Mouse (Mus musculus): Measurements from ENCODE around the gene Cd28. TPM values are rescaled to one million over a fixed set of nuclear protein-coding genes. Genes with fewer than 3 reads are reported as not detected.

Gene Cd28
- polyA plus RNA-seq, 1 experiment from 2014 or later, result 0.24 TPM

DNA sequence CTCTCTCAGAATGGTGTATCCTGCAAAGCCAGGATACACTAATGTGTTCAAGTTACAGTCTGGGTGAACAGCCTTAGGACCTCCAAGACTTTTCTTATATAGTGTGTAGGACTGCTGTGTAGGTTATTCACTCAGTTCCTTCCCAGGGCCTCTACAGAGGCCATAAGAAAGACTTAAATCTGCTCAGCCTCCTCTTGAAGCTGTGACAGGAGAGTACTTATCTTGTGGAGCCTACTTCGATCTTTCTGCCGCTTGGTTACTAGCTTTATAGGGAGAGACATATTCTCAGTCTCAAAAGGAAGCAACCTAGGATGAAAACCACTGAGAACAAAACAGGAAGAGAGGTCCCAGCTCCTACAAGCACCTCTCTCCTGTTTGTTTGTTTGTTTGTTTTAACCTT lies 62.6 kb downstream of the Cd28 start:
- no peaks in the 10 kb centered on the region for H3K27me3 ChIP-seq (ENCODE audit: insufficient read depth, low read length)
- H3K9ac ChIP-seq (replicated peaks; ENCODE audit: low read length), result no peak overlapping the region
- H3K4me2 ChIP-seq (replicated peaks; ENCODE audit: low read depth, low read length), result no peak overlapping the region
- no peaks in the 10 kb centered on the region; the same call in 1 of the 2 replicates for H3K4me1 ChIP-seq (ENCODE audit: insufficient read depth, low read length)
- H3K4me3 ChIP-seq (ENCODE audit: low read length), result no peak overlapping the region
- WGBS, result 76% methylated on average over 2 of the region's 2 CpGs
- no peak for ATAC-seq (ENCODE audit: low FRiP score, low TSS enrichment)
- no peaks in the 10 kb centered on the region for H3K36me3 ChIP-seq (ENCODE audit: insufficient read depth, low read length)
- peak overlapping the region; percentile 11; the same call in 1 of the 2 replicates for H3K27ac ChIP-seq (ENCODE audit: low read length)
- H3K9me3 ChIP-seq (ENCODE audit: low read length), result no peaks in the 10 kb centered on the region

DNA sequence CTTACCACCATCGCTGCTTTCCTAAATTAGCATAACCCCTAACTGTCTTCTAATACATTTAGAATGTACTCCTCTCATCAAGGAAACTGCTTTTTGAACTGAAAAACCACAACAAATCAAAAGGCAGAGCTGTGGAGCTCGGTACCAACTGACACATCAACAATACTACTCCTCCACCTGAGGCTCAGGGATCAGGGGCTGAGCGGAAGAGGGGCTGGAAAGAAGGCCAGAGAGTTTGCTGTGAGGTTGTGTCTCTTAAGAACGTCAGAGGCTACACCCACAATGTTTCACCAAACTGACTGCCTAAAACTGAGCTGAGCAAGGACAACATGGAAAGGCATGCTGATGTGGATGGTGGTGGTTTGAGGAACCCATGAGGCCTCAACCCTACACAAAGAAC lies 65.1 kb downstream of the Cd28 start:
- H3K27ac ChIP-seq (ENCODE audit: low read length), result no peak overlapping the region
- H3K27me3 ChIP-seq (ENCODE audit: insufficient read depth, low read length), result no peaks in the 10 kb centered on the region
- no peak overlapping the region for H3K4me3 ChIP-seq (ENCODE audit: low read length)
- no peak for ATAC-seq (ENCODE audit: low FRiP score, low TSS enrichment)
- WGBS, result 82% methylated on average over 4 of the region's 4 CpGs
- no peaks in the 10 kb centered on the region; the same call in 1 of the 2 replicates for H3K4me1 ChIP-seq (ENCODE audit: insufficient read depth, low read length)
- H3K9me3 ChIP-seq (ENCODE audit: low read length), result no peaks in the 10 kb centered on the region
- no peaks in the 10 kb centered on the region for H3K36me3 ChIP-seq (ENCODE audit: insufficient read depth, low read length)
- no peak overlapping the region for H3K9ac ChIP-seq (replicated peaks; ENCODE audit: low read length)
- no peak overlapping the region for H3K4me2 ChIP-seq (replicated peaks; ENCODE audit: low read depth, low read length)

DNA sequence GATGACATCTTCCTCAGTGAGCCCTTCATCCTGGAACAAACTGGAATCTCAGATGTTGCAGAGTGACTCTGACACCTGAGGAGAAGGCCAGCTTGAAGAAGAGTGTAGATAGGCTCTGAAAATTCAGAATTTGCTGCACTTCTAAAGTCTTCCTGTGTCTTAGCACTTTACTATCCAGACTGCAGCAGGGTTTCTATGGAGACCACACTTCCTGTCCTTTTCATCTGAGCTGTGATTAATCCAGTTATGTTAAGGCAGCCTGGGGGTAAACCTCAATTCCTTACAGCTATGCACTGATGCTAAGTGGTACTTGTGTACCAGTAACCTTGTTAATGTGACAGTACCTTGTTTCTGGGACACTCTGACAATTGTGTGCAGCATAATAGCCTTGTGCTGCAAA lies 77.1 kb downstream of the Cd28 start:
- no peaks in the 10 kb centered on the region for H3K36me3 ChIP-seq (ENCODE audit: insufficient read depth, low read length)
- no peak overlapping the region for H3K4me2 ChIP-seq (replicated peaks; ENCODE audit: low read depth, low read length)
- H3K27ac ChIP-seq (ENCODE audit: low read length), result no peak overlapping the region
- no peak for ATAC-seq (ENCODE audit: low FRiP score, low TSS enrichment)
- no peaks in the 10 kb centered on the region for H3K27me3 ChIP-seq (ENCODE audit: insufficient read depth, low read length)
- no peak overlapping the region for H3K9ac ChIP-seq (replicated peaks; ENCODE audit: low read length)
- no peaks in the 10 kb centered on the region for H3K9me3 ChIP-seq (ENCODE audit: low read length)
- H3K4me1 ChIP-seq (ENCODE audit: insufficient read depth, low read length), result no peaks in the 10 kb centered on the region
- no peak overlapping the region for H3K4me3 ChIP-seq (ENCODE audit: low read length)

DNA sequence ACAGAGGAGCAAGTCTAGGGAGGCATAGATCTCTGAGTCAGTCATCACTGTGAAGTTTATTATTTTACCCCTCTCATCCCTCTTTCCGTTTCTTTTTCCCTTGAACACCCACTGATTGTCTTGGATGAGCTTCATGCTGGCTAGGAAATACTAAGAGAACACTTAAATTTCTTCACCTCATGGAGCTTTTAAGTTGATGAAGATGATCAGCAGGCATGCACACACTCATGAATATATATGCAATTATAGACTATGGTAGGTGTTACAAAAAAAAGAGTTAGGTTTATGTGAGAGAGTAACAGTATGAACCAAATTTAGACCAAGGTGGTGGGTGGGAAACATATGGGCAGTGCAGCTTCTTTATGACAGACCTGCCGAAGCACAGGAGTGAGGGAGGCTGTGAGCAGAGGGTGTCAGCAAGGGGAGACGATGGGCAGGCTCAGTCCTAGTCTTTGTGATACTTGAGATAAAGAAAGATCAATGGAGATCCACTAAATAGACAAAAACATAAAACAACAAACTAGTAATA lies 79.1 kb downstream of the Cd28 start:
- H3K27me3 ChIP-seq (ENCODE audit: insufficient read depth, low read length), result no peaks in the 10 kb centered on the region
- no peak overlapping the region for H3K4me3 ChIP-seq (ENCODE audit: low read length)
- H3K36me3 ChIP-seq (ENCODE audit: insufficient read depth, low read length), result no peaks in the 10 kb centered on the region
- H3K9ac ChIP-seq (replicated peaks; ENCODE audit: low read length), result no peak overlapping the region
- 63% methylated on average over 3 of the region's 3 CpGs for WGBS
- no peaks in the 10 kb centered on the region for H3K9me3 ChIP-seq (ENCODE audit: low read length)
- no peak overlapping the region for H3K4me2 ChIP-seq (replicated peaks; ENCODE audit: low read depth, low read length)
- no peak for ATAC-seq (ENCODE audit: low FRiP score, low TSS enrichment)
- no peaks in the 10 kb centered on the region for H3K4me1 ChIP-seq (ENCODE audit: insufficient read depth, low read length)
- no peak overlapping the region for H3K27ac ChIP-seq (ENCODE audit: low read length)

DNA sequence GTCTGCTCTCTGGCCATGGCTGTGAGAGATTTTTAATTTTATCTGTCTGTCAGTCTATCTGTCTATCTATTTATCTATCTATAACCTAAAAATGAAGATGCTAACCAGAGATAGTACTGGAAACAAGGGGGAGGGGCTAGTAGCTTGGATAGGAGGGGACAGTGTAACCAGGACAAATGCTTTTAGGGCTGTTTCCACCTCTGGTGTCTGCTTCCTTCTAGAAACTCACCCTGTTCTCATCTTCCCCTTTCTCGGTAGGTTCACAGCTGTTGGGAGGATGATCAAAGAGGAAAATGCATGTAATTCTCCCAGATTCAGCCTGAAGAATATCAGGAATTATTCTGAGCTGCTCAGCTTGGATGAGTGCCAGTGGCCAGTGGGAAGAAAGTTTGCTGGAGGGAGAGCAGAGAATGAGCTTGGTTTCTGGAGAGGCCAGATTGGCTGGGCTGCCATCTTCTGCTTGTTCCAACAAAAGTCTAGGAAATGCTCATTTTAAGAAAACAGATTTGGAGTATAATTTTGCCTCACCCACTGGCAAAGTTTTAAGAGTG lies 83.3 kb downstream of the Cd28 start:
- H3K4me1 ChIP-seq (ENCODE audit: insufficient read depth, low read length), result no peaks in the 10 kb centered on the region
- no peak overlapping the region for H3K4me3 ChIP-seq (ENCODE audit: low read length)
- H3K9me3 ChIP-seq (ENCODE audit: low read length), result no peaks in the 10 kb centered on the region
- H3K9ac ChIP-seq (replicated peaks; ENCODE audit: low read length), result no peak overlapping the region
- no peaks in the 10 kb centered on the region for H3K36me3 ChIP-seq (ENCODE audit: insufficient read depth, low read length)
- H3K27ac ChIP-seq (ENCODE audit: low read length), result no peak overlapping the region
- 32% methylated on average over 1 of the region's 1 CpGs for WGBS
- H3K27me3 ChIP-seq (ENCODE audit: insufficient read depth, low read length), result no peaks in the 10 kb centered on the region
- ATAC-seq (ENCODE audit: low FRiP score, low TSS enrichment), result no peak
- H3K4me2 ChIP-seq (replicated peaks; ENCODE audit: low read depth, low read length), result no peak overlapping the region

DNA sequence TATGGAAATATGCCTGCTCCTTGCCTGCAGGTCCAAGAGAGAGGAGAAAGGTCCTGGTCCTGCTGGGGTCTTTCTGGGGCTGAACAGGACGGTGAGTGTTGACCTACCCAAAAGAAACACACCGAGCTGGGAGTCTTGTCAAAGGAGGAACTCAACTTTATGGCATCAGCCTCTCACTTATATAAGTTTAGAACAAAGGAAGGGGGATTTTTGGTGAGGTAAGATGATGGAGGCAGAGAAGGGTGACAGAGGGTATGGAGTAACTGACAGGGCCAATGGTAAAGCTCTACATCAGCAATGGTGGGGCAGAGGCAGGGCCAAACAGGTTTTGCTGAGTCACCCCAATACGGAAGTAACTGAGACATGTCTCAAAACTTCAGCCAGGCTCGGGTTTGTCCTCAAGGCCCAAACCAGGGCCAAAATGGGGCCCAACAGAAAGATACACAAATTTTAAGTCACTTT lies 84.6 kb downstream of the Cd28 start:
- 87% methylated on average over 4 of the region's 4 CpGs for WGBS
- no peak for ATAC-seq (ENCODE audit: low FRiP score, low TSS enrichment)
- no peaks in the 10 kb centered on the region for H3K4me1 ChIP-seq (ENCODE audit: insufficient read depth, low read length)
- H3K9ac ChIP-seq (replicated peaks; ENCODE audit: low read length), result no peak overlapping the region
- no peaks in the 10 kb centered on the region for H3K27me3 ChIP-seq (ENCODE audit: insufficient read depth, low read length)
- no peaks in the 10 kb centered on the region for H3K36me3 ChIP-seq (ENCODE audit: insufficient read depth, low read length)
- no peak overlapping the region for H3K27ac ChIP-seq (ENCODE audit: low read length)
- H3K9me3 ChIP-seq (ENCODE audit: low read length), result no peaks in the 10 kb centered on the region
- H3K4me2 ChIP-seq (replicated peaks; ENCODE audit: low read depth, low read length), result no peak overlapping the region
- no peak overlapping the region for H3K4me3 ChIP-seq (ENCODE audit: low read length)

DNA sequence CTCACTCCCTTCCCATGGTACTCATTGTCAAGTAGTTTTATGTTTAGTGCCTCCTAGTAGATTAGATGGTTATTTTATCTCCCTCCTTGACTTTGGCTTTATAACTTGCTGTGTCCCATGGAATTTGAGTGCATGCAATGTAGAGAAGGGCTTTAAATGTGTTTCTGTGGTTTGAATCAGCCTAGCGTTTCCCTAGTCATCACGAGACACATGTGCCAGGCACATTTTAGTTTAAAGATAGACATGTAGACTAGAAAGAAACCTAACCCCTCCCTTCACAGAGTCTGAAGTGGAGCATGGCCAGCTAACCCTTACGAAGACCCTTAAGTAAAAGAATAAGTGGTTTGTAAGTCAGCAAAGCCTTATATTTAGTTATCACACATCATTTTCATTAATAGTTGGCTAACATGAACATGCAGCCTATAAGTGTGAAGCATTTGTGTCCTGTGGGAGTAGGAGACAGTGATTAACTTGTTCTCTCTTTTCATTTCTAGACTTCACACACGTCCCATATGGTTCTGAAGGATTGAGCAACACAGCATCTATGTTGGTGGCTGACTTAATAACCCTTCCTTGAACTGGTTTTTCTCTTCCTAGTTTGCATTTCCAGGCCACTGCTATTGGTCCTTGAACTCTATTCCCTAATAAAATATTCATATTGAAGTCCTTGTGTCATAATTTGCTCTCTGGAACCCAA lies 86.7 kb downstream of the Cd28 start:
- Histone ChIP-seq H3K27me3 (ENCODE audit: insufficient read depth, low read length) (no peaks in the 10 kb centered on the region), H3K9me3 (ENCODE audit: low read length) (no peaks in the 10 kb centered on the region), H3K27ac (ENCODE audit: low read length) (no peak overlapping the region), H3K4me2 (replicated peaks; ENCODE audit: low read depth, low read length) (no peak overlapping the region), H3K36me3 (ENCODE audit: insufficient read depth, low read length) (no peaks in the 10 kb centered on the region), H3K4me3 (ENCODE audit: low read length) (no peak overlapping the region), H3K9ac (replicated peaks; ENCODE audit: low read length) (no peak overlapping the region), H3K4me1 (ENCODE audit: insufficient read depth, low read length) (no peaks in the 10 kb centered on the region)
- ATAC-seq (ENCODE audit: low FRiP score, low TSS enrichment), result no peak
- WGBS, result 85% methylated on average over 4 of the region's 4 CpGs

DNA sequence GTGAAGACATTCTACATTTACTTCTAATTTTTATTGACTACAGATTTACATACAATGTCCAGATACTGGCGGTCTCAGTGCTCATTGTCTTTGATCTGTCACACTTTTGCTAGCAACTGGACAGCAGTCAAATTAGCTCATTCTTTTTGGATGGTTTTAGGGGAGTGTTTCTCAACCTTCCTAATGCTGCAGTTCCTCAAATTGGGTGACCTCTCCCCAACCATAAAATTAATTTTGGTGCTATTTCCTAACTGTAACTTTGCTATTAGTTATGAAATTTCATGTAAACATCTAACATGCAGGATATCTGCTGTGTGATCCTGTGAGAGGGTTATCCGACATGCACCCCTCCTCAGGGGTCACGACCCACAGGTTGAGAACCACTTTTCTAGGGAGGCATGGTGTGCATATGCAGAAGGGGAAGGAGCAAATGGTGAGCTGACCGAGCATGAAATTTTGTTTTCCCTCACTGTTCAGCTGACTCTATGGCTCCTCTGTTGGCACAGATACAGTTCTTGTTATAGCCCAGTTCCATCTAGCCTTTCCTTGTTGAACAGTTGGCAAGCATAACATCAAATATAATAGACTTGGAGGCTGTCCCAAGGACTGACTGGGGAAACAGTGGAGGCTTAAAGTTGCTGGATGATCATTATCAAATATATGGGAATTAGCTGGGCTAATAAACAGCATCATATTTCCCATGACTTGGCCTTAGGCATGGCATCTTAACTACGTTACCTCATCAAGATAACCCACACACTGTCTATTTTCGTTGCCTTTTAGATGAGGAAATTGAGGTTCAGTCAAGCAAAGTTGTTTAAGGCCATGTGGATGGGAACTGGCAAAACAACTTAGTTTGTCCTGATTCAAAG lies 87.5 kb downstream of the Cd28 start:
- no peak overlapping the region for H3K4me2 ChIP-seq (replicated peaks; ENCODE audit: low read depth, low read length)
- no peak overlapping the region for H3K4me3 ChIP-seq (ENCODE audit: low read length)
- no peak for ATAC-seq (ENCODE audit: low FRiP score, low TSS enrichment)
- H3K9me3 ChIP-seq (ENCODE audit: low read length), result no peaks in the 10 kb centered on the region
- no peaks in the 10 kb centered on the region for H3K36me3 ChIP-seq (ENCODE audit: insufficient read depth, low read length)
- 83% methylated on average over 6 of the region's 6 CpGs for WGBS
- H3K27me3 ChIP-seq (ENCODE audit: insufficient read depth, low read length), result no peaks in the 10 kb centered on the region
- H3K27ac ChIP-seq (ENCODE audit: low read length), result no peak overlapping the region
- no peaks in the 10 kb centered on the region for H3K4me1 ChIP-seq (ENCODE audit: insufficient read depth, low read length)
- no peak overlapping the region for H3K9ac ChIP-seq (replicated peaks; ENCODE audit: low read length)

DNA sequence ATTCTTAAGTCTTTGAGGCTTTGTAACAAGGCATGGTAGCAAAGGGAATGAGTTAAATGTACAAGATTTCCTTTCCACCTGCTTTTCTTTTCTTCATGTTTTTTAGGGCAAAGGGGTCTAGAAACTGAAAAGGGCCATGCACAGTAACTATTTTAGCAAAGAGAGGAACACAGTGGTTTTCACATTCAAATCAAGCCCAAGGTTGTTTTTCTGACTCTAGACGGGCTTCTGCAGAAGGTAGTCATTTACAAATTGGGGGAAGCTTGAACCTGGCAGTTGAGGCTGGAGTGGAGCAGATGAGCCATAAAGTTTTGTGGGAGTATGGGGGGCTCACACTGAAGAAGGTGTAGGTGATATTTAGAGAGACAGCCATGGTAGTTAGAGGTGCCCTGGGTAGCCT lies 88.6 kb downstream of the Cd28 start:
- Histone ChIP-seq H3K27me3 (ENCODE audit: insufficient read depth, low read length) (no peaks in the 10 kb centered on the region), H3K4me1 (ENCODE audit: insufficient read depth, low read length) (no peaks in the 10 kb centered on the region), H3K4me3 (ENCODE audit: low read length) (no peak overlapping the region), H3K36me3 (ENCODE audit: insufficient read depth, low read length) (no peaks in the 10 kb centered on the region), H3K9me3 (ENCODE audit: low read length) (no peaks in the 10 kb centered on the region), H3K9ac (replicated peaks; ENCODE audit: low read length) (no peak overlapping the region), H3K4me2 (replicated peaks; ENCODE audit: low read depth, low read length) (no peak overlapping the region), H3K27ac (ENCODE audit: low read length) (no peak overlapping the region)
- no peak for ATAC-seq (ENCODE audit: low FRiP score, low TSS enrichment)
- 77% methylated on average over 1 of the region's 1 CpGs for WGBS

Data from kidney, embryonic 16.5 days (tissue).